Mouse (Mus musculus): Measurements from ENCODE around the gene Myof.

The Myof gene

DNA sequence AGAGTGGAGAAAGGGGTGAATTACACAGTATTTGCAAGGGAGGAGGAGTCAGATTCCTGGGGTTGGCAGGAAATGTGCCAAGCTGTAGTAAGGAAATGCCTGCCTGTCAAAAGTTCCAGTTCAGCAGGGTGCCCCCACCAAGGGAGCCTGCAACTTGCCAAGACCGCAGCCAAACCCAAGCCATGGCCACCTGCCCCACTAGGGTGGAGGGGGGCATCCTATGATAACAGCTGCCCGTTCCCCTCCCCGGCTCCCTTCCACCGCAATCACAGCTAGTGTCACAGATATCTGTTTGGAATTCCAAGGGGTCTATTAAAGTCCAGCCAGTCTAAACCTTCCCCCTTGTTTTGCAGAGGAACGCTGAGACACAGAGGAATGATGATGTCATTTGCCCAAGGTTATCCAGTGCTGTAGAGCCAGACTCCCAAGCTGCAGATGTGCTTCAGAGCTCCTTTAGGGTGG is 1.1 kb downstream of the Myof start:
- no peak for DNase-seq (ENCODE audit: low spot score in 2 of 2)

DNA sequence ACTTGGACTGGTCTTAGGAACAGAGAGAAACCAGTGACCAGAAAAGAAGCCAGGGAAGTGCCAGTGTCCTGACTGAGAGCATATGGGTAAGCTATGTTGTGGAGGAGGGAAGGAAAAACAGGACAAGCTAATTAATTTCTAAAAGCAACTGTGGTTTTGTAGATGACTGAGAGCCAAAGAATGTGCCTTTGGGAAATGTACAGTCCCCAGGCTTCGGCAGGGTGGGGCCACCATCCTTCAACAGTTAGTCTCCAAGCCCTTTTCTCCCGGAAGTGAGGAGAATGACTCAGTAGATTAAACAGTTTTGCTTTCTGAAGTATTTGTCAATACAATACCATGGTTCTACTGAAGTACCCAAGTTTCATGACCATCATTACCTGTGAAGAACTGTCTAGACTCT is 5.1 kb downstream of the Myof start:
- no peak for DNase-seq (ENCODE audit: low spot score in 2 of 2)

- DNase-seq (ENCODE audit: low spot score in 2 of 2): no peak
These were observed 7.6 kb downstream of the Myof start for GRCm38 (mm10) chr19:38035766-38036165.

GRCm38 (mm10) chr19:38034696-38035095 is 8.7 kb downstream of the Myof start:
- DNase-seq (ENCODE audit: low spot score in 2 of 2): no peak

DNA sequence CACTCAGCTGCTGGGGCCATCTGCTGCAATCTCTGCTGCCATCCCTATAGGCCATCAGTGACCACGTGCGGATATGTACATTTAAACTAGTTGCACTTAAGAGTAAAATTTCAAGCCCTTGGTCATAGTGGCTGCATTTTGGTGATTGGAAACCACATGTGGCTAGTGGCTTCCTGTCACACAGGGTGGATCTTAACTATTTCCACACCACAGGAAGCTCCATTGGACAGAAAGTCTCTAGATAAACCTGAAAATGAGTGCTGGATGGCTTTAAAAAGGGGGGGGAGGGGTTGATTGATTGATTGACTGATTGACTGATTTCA is 9.7 kb downstream of the Myof start:
- no peak for DNase-seq (ENCODE audit: low spot score in 2 of 2)

GRCm38 (mm10) chr19:38032993-38033734 is 10.2 kb downstream of the Myof start:
- DNase-seq (ENCODE audit: low spot score in 2 of 2): no peak

DNA sequence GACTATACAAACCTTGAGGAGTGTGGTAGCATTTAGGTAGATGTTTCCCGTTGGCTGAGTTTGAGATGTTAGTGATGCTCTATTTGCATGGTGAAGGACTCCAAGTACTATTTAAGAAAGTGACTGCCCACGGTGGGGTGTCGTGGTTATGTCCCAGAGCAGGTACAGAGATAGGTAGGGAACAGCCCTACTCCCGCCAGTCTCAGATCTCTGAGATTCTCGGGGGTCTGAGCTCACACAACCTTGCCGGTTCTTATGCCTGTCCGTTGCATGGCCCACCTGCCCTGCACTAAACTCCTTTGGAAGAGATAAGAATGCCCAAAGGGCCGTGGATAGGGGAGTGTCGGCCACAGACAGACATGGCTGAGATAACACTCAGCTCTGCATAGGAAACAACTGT is 12.2 kb downstream of the Myof start:
- no peak for DNase-seq (ENCODE audit: low spot score in 2 of 2)

DNA sequence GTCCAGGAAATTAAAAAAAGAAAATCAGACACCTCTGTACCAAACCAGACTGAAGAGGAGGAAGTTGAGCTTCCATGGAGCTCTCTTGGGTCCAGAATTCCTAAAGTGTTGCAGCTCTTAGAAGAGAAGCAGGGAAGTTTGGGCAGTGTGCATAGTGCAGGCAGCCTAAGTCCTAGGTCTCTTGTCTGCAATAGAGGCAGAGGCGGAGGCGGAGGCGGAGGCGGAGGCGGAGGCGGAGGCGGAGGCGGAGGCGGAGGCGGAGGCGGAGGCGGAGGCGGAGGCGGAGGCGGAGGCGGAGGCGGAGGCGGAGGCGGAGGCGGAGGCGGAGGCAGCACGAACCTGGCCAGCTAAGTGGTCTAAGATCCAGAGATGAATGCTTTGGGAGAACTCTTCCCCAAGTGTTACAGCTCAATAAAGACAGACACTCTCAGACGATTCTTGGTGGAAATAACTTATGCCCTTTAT is 12.7 kb downstream of the Myof start:
- DNase-seq (ENCODE audit: low spot score in 2 of 2): peak; percentile 33 to 47

DNA sequence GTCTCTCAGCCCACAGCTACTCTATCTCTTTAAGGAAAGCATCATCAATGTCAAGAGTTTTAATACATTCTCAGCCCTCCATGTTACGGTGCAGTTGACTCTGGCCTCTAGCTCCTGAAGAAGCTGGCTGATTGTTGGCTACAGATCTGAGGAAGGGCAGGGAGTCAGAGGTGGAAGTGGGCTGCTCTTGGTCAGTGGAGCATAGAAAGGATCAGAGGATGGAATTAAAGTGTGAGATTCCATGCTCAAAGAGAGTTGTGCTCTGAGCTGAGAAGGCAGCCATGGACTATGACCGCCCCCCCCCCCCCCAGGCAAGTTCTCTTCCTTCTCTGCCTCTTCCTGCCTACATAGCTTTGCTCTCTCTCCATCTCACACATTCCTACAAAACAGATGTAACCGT is 13.5 kb downstream of the Myof start:
- DNase-seq (ENCODE audit: low spot score in 2 of 2): no peak

DNA sequence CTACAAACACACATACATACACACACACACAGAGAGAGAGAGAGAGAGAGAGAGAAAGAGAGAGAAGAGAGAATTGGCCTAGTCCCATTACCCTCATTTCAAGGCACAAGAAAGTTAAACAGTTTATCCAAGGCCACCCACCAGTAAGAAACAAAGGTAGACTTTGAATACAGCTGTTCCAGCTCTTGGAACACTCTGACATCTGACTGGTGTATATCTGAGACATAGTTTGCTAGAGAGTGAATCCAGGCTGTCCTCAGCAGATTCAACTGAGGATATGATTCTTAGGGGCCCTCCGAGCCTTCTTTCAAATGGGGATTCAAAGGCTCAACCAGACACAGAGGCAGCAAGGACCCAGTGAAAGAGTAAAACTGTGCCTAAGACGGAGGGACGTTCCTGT is 14.1 kb downstream of the Myof start:
- no peak for DNase-seq (ENCODE audit: low spot score in 2 of 2)

DNA sequence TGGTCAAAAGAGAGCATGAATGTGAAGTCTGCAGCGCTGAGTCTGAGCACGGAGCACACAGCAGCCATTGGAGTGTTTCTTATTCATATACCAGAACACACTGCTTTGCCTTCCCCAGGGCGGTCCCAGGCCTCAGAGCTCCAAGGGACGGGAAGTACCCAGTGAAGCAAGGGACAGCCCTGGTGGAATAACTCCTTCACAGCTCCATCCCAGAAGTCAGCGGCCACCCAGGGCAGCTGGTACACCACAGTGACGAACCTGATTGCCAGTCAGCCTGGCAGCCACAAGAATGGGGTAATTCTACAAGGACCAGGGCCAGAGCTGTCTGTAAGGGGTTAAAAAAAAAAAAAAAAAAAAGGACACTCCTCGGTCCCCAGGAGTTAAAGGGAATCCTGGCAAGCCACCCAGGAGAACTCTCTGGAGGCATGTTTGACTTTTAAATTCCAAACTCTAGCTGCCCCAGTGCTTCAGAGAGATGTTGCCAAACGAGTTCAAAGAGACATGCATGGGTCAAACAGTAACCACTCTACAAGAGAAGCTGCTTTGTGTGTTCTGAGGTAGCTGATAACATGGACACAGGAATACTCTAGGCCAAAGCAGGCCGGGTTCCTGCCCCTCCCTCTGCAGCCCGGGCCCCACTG is 15.4 kb downstream of the Myof start:
- DNase-seq (ENCODE audit: low spot score in 2 of 2): no peak

DNA sequence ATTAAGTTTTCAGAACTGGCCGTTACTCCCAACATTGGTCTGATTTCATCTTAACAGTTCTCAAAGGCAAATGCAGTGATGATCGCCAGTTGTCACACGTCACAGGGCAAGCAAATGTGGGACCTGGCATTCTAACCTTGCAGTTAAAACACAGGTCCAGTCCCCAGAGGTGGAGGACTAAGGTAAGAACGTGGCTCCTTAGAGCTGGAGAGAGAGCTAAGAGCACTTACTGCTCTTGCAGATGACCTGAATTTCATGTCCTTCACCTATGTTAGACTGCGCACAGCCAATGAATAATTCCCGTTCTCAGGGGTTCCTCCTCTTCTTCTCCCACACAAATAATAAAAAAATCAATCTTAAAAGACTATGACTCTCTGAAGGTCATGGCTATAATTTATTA is 16.0 kb downstream of the Myof start:
- DNase-seq (ENCODE audit: low spot score in 2 of 2): no peak

DNA sequence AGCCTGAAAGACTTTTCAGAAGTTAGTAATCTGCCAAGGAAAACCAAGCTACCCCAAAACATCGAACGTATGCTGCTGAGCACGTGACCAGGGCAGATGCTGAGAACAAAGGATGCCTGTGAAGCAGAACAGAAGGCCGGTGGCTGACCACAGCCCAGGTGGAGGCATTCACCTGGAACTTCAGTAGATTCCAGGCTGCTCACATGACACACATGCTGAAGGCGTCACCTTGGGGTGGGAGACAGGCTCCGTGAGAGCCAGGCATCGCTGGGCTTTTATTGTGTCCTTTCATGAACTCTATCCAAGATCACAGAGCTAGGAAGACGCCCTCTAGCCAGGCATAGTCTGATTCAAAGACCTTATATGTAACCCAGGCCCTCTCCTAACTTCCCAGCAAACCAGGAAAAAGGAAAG is 17.2 kb downstream of the Myof start:
- DNase-seq (ENCODE audit: low spot score in 2 of 2): no peak

DNA sequence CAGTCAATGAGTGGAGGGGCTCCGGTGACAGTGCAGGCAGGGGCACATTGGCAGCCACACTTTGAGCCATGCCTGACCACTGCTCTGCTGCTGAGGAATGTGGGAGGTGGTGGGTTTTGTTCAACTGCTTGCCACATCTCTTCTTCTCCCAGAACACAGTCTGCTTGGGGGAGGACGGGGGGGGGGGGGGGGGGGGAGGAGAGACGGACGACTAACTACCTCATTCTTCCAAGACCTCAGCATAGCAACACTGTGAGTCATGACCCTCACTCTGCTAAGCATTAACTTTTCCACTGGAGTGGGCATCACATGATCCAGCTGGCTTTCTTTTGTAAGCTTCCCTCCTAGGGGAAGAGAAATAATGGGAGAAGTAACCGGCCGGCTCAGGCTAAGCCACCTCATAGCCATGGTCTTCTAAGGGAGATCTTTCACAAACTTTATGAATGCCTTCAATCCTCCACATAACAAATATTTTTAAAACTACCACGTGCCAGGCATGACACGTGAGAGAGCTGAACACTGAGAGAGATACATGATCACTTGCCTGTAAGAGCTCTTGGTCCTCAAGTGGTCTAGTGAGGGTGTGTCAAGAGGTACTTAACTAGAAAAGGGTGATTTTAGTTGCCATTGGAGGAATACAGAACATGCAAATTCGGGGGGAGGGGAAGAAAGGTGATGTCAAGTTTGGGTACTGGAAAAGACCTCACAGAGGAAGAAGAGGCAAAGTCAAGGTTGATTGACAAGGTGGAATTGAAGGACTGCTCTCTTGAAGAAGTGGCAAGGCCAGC is 17.9 kb downstream of the Myof start:
- no peak for DNase-seq (ENCODE audit: low spot score in 2 of 2)

GRCm38 (mm10) chr19:38023603-38024002 is 19.8 kb downstream of the Myof start:
- no peak for DNase-seq (ENCODE audit: low spot score in 2 of 2)

GRCm38 (mm10) chr19:38022710-38023109 is 20.7 kb downstream of the Myof start:
- no peak for DNase-seq (ENCODE audit: low spot score in 2 of 2)

DNA sequence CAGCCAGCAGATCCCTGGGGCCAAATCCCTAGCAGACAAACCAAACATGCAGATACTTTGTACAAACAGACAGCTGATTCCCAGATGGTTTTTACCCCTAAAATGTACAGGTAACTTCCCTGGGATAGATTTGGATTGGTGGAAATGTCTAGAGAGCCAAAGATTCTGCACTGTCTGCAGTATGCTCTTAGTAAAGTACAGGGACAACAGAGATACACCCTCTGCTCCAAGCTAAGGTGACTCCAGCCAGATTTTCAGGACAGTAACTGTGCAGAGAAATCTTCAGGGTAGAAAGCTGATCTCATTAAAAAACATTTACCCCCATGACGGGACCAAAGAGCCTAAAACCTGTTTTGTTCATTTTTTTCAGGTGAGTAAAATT is 27.5 kb downstream of the Myof start:
- DNase-seq (ENCODE audit: low spot score in 2 of 2): no peak

GRCm38 (mm10) chr19:38015180-38015872 is 28.1 kb downstream of the Myof start:
- no peak for DNase-seq (ENCODE audit: low spot score in 2 of 2)

GRCm38 (mm10) chr19:38014443-38014842 is 28.9 kb downstream of the Myof start:
- DNase-seq (ENCODE audit: low spot score in 2 of 2): no peak

- no peak for DNase-seq (ENCODE audit: low spot score in 2 of 2)
These were observed 32.0 kb downstream of the Myof start for GRCm38 (mm10) chr19:38011379-38011778.

GRCm38 (mm10) chr19:38004809-38005380 is 38.5 kb downstream of the Myof start:
- DNase-seq (ENCODE audit: low spot score in 2 of 2): no peak
